Mouse (Mus musculus): ENCODE data around the gene Tgfbr3. TPM values are rescaled to one million over a fixed set of nuclear protein-coding genes. Genes with fewer than 3 reads are reported as not detected.

Gene Tgfbr3
- polyA plus RNA-seq, 1 experiment: 7.5 TPM

- H3K27ac ChIP-seq (ENCODE audit: insufficient read depth, low read depth, low read length): no peak overlapping the region
- TF ChIP-seq POLR2A (IDR thresholded peaks at IDR 0.05; ENCODE audit: low read depth, low read length) (no peak), CTCF (IDR thresholded peaks at IDR 0.05; ENCODE audit: extremely low read depth, insufficient read length, insufficient replicate concordance, low read depth, low read length) (no peak)
- 83% methylated on average over 5 of the region's 5 CpGs for WGBS
- no peaks in the 10 kb centered on the region; the same call in 1 of the 2 replicates for H3K4me1 ChIP-seq (ENCODE audit: control insufficient read depth, insufficient read depth, insufficient read length, low read length)
- H3K4me3 ChIP-seq (ENCODE audit: low read depth, low read length): no peak overlapping the region
- no peaks in the 10 kb centered on the region for H3K36me3 ChIP-seq (ENCODE audit: control insufficient read depth, insufficient read depth, low read length)
- no peaks in the 10 kb centered on the region for H3K27me3 ChIP-seq (ENCODE audit: control insufficient read depth, insufficient read depth, low read length)
Observed at GRCm38 (mm10) chr5:107143406-107143805, 146.0 kb downstream of the Tgfbr3 start.

- no peak overlapping the region for H3K4me3 ChIP-seq (ENCODE audit: low read depth, low read length)
- TF ChIP-seq POLR2A (IDR thresholded peaks at IDR 0.05; ENCODE audit: low read depth, low read length): no peak
- no peak for TF ChIP-seq CTCF (IDR thresholded peaks at IDR 0.05; ENCODE audit: extremely low read depth, insufficient read length, insufficient replicate concordance, low read depth, low read length)
- 81% methylated on average over 5 of the region's 5 CpGs for WGBS
- H3K27ac ChIP-seq (ENCODE audit: insufficient read depth, low read depth, low read length): no peak overlapping the region
- no peaks in the 10 kb centered on the region; the same call in 1 of the 2 replicates for H3K4me1 ChIP-seq (ENCODE audit: control insufficient read depth, insufficient read depth, insufficient read length, low read length)
- no peaks in the 10 kb centered on the region for H3K36me3 ChIP-seq (ENCODE audit: control insufficient read depth, insufficient read depth, low read length)
- H3K27me3 ChIP-seq (ENCODE audit: control insufficient read depth, insufficient read depth, low read length): no peaks in the 10 kb centered on the region
Observed at GRCm38 (mm10) chr5:107142791-107143190, 146.6 kb downstream of the Tgfbr3 start.

- Histone ChIP-seq H3K36me3 (ENCODE audit: control insufficient read depth, insufficient read depth, low read length) (no peaks in the 10 kb centered on the region), H3K4me3 (ENCODE audit: low read depth, low read length) (no peak overlapping the region), H3K27ac (ENCODE audit: insufficient read depth, low read depth, low read length) (no peak overlapping the region), H3K27me3 (ENCODE audit: control insufficient read depth, insufficient read depth, low read length) (no peaks in the 10 kb centered on the region), H3K4me1 (ENCODE audit: control insufficient read depth, insufficient read depth, insufficient read length, low read length) (no peaks in the 10 kb centered on the region; the same call in 1 of the 2 replicates)
- 88% methylated on average over 5 of the region's 5 CpGs for WGBS
- TF ChIP-seq POLR2A (IDR thresholded peaks at IDR 0.05; ENCODE audit: low read depth, low read length) (no peak), CTCF (IDR thresholded peaks at IDR 0.05; ENCODE audit: extremely low read depth, insufficient read length, insufficient replicate concordance, low read depth, low read length) (no peak)
Observed at GRCm38 (mm10) chr5:107141375-107141774, 148.1 kb downstream of the Tgfbr3 start.

- TF ChIP-seq POLR2A (IDR thresholded peaks at IDR 0.05; ENCODE audit: low read depth, low read length) (no peak), CTCF (IDR thresholded peaks at IDR 0.05; ENCODE audit: extremely low read depth, insufficient read length, insufficient replicate concordance, low read depth, low read length) (no peak)
- Histone ChIP-seq H3K27ac (ENCODE audit: insufficient read depth, low read depth, low read length) (no peak overlapping the region), H3K4me1 (ENCODE audit: control insufficient read depth, insufficient read depth, insufficient read length, low read length) (no peaks in the 10 kb centered on the region), H3K4me3 (ENCODE audit: low read depth, low read length) (no peak overlapping the region), H3K36me3 (ENCODE audit: control insufficient read depth, insufficient read depth, low read length) (no peaks in the 10 kb centered on the region), H3K27me3 (ENCODE audit: control insufficient read depth, insufficient read depth, low read length) (no peaks in the 10 kb centered on the region)
- 85% methylated on average over 11 of the region's 11 CpGs for WGBS
Observed at GRCm38 (mm10) chr5:107139800-107140651, 149.4 kb downstream of the Tgfbr3 start.

GRCm38 (mm10) chr5:107133336-107133735 lies 156.1 kb downstream of the Tgfbr3 start:
- Histone ChIP-seq H3K36me3 (ENCODE audit: control insufficient read depth, insufficient read depth, low read length) (peaks cover 2% of the 10 kb centered on the region; the same call in 1 of the 2 replicates), H3K27ac (ENCODE audit: insufficient read depth, low read depth, low read length) (no peak overlapping the region), H3K27me3 (ENCODE audit: control insufficient read depth, insufficient read depth, low read length) (no peaks in the 10 kb centered on the region), H3K4me1 (ENCODE audit: control insufficient read depth, insufficient read depth, insufficient read length, low read length) (no peaks in the 10 kb centered on the region), H3K4me3 (ENCODE audit: low read depth, low read length) (no peak overlapping the region)
- 87% methylated on average over 2 of the region's 2 CpGs for WGBS
- TF ChIP-seq POLR2A (IDR thresholded peaks at IDR 0.05; ENCODE audit: low read depth, low read length) (no peak), CTCF (IDR thresholded peaks at IDR 0.05; ENCODE audit: extremely low read depth, insufficient read length, insufficient replicate concordance, low read depth, low read length) (no peak)

GRCm38 (mm10) chr5:107132231-107132630 lies 157.2 kb downstream of the Tgfbr3 start:
- Histone ChIP-seq H3K27ac (ENCODE audit: insufficient read depth, low read depth, low read length) (no peak overlapping the region), H3K4me1 (ENCODE audit: control insufficient read depth, insufficient read depth, insufficient read length, low read length) (no peaks in the 10 kb centered on the region), H3K4me3 (ENCODE audit: low read depth, low read length) (no peak overlapping the region), H3K36me3 (ENCODE audit: control insufficient read depth, insufficient read depth, low read length) (peaks cover 2% of the 10 kb centered on the region; the same call in 1 of the 2 replicates), H3K27me3 (ENCODE audit: control insufficient read depth, insufficient read depth, low read length) (no peaks in the 10 kb centered on the region)
- WGBS: 53% methylated on average over 8 of the region's 8 CpGs
- TF ChIP-seq POLR2A (IDR thresholded peaks at IDR 0.05; ENCODE audit: low read depth, low read length) (no peak), CTCF (IDR thresholded peaks at IDR 0.05; ENCODE audit: extremely low read depth, insufficient read length, insufficient replicate concordance, low read depth, low read length) (no peak)

GRCm38 (mm10) chr5:107129304-107129703 lies 160.1 kb downstream of the Tgfbr3 start:
- WGBS: 87% methylated on average over 5 of the region's 5 CpGs
- no peak overlapping the region for H3K4me3 ChIP-seq (ENCODE audit: low read depth, low read length)
- H3K27me3 ChIP-seq (ENCODE audit: control insufficient read depth, insufficient read depth, low read length): no peaks in the 10 kb centered on the region
- peaks cover 2% of the 10 kb centered on the region; the same call in 1 of the 2 replicates for H3K36me3 ChIP-seq (ENCODE audit: control insufficient read depth, insufficient read depth, low read length)
- H3K27ac ChIP-seq (ENCODE audit: insufficient read depth, low read depth, low read length): no peak overlapping the region
- no peaks in the 10 kb centered on the region for H3K4me1 ChIP-seq (ENCODE audit: control insufficient read depth, insufficient read depth, insufficient read length, low read length)
- TF ChIP-seq CTCF (IDR thresholded peaks at IDR 0.05; ENCODE audit: extremely low read depth, insufficient read length, insufficient replicate concordance, low read depth, low read length) (no peak), POLR2A (IDR thresholded peaks at IDR 0.05; ENCODE audit: low read depth, low read length) (no peak)

Measured in small intestine, adult 2 months (tissue).